Mouse (Mus musculus): Measurements from ENCODE around the gene Csf1.

GRCm38 (mm10) chr3:107806916-107807315 lies 46.6 kb upstream of the Csf1 start:
- TF ChIP-seq CTCF (IDR thresholded peaks at IDR 0.05; ENCODE audit: extremely low read depth, insufficient read depth, insufficient read length, insufficient replicate concordance) (no peak), POLR2A (IDR thresholded peaks at IDR 0.05; ENCODE audit: low read depth, low read length) (no peak)
